Mouse (Mus musculus): ENCODE data around the gene Neu3. TPM values are rescaled to one million over a fixed set of nuclear protein-coding genes. Genes with fewer than 3 reads are reported as not detected.

Neu3 gene
- total and polyA plus RNA-seq, 3 experiments, result 3.1 to 3.5 TPM; not detected in 1

DNA sequence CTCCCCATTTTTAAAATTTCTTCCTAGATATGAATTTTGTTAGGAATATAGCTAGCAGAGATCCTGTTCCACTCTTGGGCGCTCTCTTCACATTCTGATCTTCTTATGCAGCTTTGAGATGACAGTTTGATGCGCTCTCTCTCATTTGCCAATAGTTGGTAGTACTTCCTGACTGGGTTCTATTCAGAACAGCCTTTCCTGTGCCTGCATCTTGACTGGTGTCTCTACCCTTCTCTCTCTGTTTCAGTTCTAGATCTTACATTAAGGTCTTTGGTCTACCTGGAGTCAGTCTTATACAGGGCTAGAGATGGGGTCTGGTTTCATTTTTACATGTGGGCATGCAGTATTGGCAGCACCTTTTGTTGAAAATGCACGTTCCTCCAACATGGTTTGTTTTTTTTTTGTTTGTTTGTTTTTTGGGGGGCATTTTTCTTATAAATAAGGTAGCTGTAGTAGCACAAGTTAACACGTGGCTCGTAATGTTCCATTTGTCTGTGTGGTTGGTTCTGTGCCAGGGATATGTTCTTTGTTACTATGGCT is 6.2 kb upstream of the Neu3 start:
- Histone ChIP-seq H3K4me3 (ENCODE audit: control insufficient read depth in 1 of 2, insufficient read depth in 1 of 2, low read depth in 2 of 2, low read length in 2 of 2) (no peak overlapping the region), H3K4me1 (ENCODE audit: control insufficient read depth in 1 of 2, insufficient read depth in 2 of 2, low read length in 2 of 2) (no peaks in the 10 kb centered on the region), H3K36me3 (ENCODE audit: control insufficient read depth in 1 of 2, insufficient read depth in 2 of 2, low read length in 2 of 2) (peaks cover 0 to 12% of the 10 kb centered on the region in 2 experiments; a peak in 2 of 4 replicates), H3K27me3 (ENCODE audit: control insufficient read depth in 1 of 2, insufficient read depth in 2 of 2, low read length in 2 of 2) (no peaks in the 10 kb centered on the region), H3K27ac (ENCODE audit: control insufficient read depth, low read depth, low read length) (no peak overlapping the region), H3K9ac (ENCODE audit: control insufficient read depth, low read depth, low read length, poor library complexity, severe bottlenecking) (no peak overlapping the region), H3K79me2 (ENCODE audit: control insufficient read depth, insufficient read depth, low read length, poor library complexity) (no peaks in the 10 kb centered on the region), H3K9me3 (replicated peaks; ENCODE audit: insufficient read depth, low read length) (no peaks in the 10 kb centered on the region)
- DNase-seq (ENCODE audit: low read depth, low spot score), result no peak
- TF ChIP-seq GABPA (IDR thresholded peaks at IDR 0.05; ENCODE audit: low read depth, low read length) (no peak), E2F4 (IDR thresholded peaks at IDR 0.05; ENCODE audit: borderline replicate concordance, low read depth, low read length) (no peak), SIN3A (IDR thresholded peaks at IDR 0.05; ENCODE audit: low read length) (no peak), POLR2AphosphoS5 (IDR thresholded peaks at IDR 0.05; ENCODE audit: borderline replicate concordance, low read depth, low read length) (no peak), MYC (IDR thresholded peaks at IDR 0.05; ENCODE audit: low read depth, low read length) (no peak), TCF12 (IDR thresholded peaks at IDR 0.05; ENCODE audit: low read depth, low read length) (no peak)

DNA sequence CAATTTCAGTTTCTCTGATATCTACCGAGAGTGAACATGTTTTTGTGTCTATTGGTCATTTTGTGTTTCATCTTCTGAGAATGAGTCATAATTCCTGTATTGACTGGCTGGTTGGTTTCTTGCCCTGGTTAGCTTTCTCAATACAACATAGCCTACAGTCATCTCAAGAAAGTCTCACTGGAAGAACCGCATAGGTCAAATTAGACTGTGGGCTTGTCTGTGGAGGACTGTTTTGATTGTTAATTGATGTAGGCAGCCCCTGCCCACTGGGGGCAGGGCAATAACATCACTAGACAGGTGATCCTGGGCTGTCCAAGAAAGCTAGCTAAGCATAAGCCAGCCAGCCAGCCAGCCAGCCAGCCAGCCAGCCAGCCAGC is 5.6 kb upstream of the Neu3 start:
- no peak for TF ChIP-seq USF2 (IDR thresholded peaks at IDR 0.05; ENCODE audit: borderline replicate concordance in 1 of 2, insufficient read depth in 1 of 2, low read depth in 1 of 2, low read length in 2 of 2)
- no peak for TF ChIP-seq ETS1 (IDR thresholded peaks at IDR 0.05; ENCODE audit: low read depth, low read length)
- TF ChIP-seq NELFE (IDR thresholded peaks at IDR 0.05; ENCODE audit: low read depth, low read length), result no peak
- no peak for TF ChIP-seq TAL1 (IDR thresholded peaks at IDR 0.05; ENCODE audit: low read length)
- no peak for TF ChIP-seq ZC3H11A (IDR thresholded peaks at IDR 0.05; ENCODE audit: low read depth, low read length)
- TF ChIP-seq MXI1 (IDR thresholded peaks at IDR 0.05; ENCODE audit: low read depth, low read length), result no peak
- no peak for DNase-seq (ENCODE audit: low read depth, low spot score)
- no peak overlapping the region for H3K4me3 ChIP-seq (ENCODE audit: control insufficient read depth in 1 of 2, insufficient read depth in 1 of 2, low read depth in 2 of 2, low read length in 2 of 2)
- peaks cover 0 to 12% of the 10 kb centered on the region in 2 experiments; a peak in 2 of 4 replicates for H3K36me3 ChIP-seq (ENCODE audit: control insufficient read depth in 1 of 2, insufficient read depth in 2 of 2, low read length in 2 of 2)
- H3K27ac ChIP-seq (ENCODE audit: control insufficient read depth, low read depth, low read length), result no peak overlapping the region
- H3K79me2 ChIP-seq (ENCODE audit: control insufficient read depth, insufficient read depth, low read length, poor library complexity), result no peaks in the 10 kb centered on the region
- no peak overlapping the region for H3K9ac ChIP-seq (ENCODE audit: control insufficient read depth, low read depth, low read length, poor library complexity, severe bottlenecking)
- peaks cover 0 to under 1% of the 10 kb centered on the region in 2 experiments; a peak in 2 of 4 replicates for H3K4me1 ChIP-seq (ENCODE audit: control insufficient read depth in 1 of 2, insufficient read depth in 2 of 2, low read length in 2 of 2)
- no peaks in the 10 kb centered on the region for H3K9me3 ChIP-seq (replicated peaks; ENCODE audit: insufficient read depth, low read length)
- no peaks in the 10 kb centered on the region for H3K27me3 ChIP-seq (ENCODE audit: control insufficient read depth in 1 of 2, insufficient read depth in 2 of 2, low read length in 2 of 2)

DNA sequence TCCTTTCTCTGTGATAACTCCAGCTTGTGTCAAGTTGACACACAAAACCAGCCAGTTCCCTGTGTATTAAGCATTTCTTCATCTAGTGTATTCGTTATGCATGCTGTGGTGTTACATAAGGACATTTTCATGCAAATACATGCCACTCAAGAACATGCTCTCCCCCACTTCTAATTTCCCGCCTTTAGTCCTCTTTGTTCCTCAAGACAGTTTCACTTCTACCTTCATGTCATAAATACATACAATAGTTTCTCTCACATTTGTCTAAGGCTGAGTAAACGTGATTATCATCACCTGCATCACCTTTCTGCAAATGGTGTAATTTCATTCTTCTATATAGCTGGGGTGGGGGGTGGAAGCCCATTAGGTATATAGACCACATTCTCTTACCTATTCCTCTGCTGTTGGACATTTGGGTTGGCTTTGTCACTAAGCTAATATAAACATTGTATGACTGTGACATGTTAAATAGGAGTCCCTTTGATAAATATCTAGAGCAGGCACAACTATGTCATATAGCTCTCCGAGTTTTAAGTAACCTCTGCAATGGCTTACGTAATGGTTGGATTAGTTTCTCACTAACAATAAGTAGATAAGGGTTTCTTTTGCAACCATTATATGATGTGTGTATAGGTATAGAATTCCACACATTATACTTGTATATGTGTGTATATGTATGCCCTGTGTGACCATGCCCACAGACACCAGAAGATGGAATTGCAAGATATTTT is 5.1 kb upstream of the Neu3 start:
- TF ChIP-seq UBTF (IDR thresholded peaks at IDR 0.05; ENCODE audit: borderline replicate concordance, insufficient read depth, low read depth, low read length), result no peak
- TF ChIP-seq KAT2A (conservative IDR thresholded peaks at IDR 0.05; ENCODE audit: low read depth, low read length), result no peak
- no peak for TF ChIP-seq MAX (IDR thresholded peaks at IDR 0.05; ENCODE audit: low read length)
- TF ChIP-seq ETS1 (IDR thresholded peaks at IDR 0.05; ENCODE audit: low read depth, low read length), result no peak
- no peak for TF ChIP-seq GATA1 (IDR thresholded peaks at IDR 0.05; ENCODE audit: low read depth, low read length)
- TF ChIP-seq MXI1 (IDR thresholded peaks at IDR 0.05; ENCODE audit: low read depth, low read length), result no peak
- TF ChIP-seq NRF1 (IDR thresholded peaks at IDR 0.05; ENCODE audit: insufficient read depth, low read depth, low read length, poor library complexity, severe bottlenecking), result no peak
- no peak for DNase-seq (ENCODE audit: low read depth, low spot score)

More for the DNA sequence above, 5.1 kb upstream of the Neu3 start:
- H3K27me3 ChIP-seq (ENCODE audit: control insufficient read depth in 1 of 2, insufficient read depth in 2 of 2, low read length in 2 of 2), result no peaks in the 10 kb centered on the region
- peaks cover 4 to 7% of the 10 kb centered on the region in 2 experiments; a peak in 3 of 4 replicates for H3K36me3 ChIP-seq (ENCODE audit: control insufficient read depth in 1 of 2, insufficient read depth in 2 of 2, low read length in 2 of 2)
- H3K9ac ChIP-seq (ENCODE audit: control insufficient read depth, low read depth, low read length, poor library complexity, severe bottlenecking), result no peak overlapping the region
- no peak overlapping the region for H3K27ac ChIP-seq (ENCODE audit: control insufficient read depth, low read depth, low read length)
- no peaks in the 10 kb centered on the region for H3K79me2 ChIP-seq (ENCODE audit: control insufficient read depth, insufficient read depth, low read length, poor library complexity)
- H3K4me1 ChIP-seq (ENCODE audit: control insufficient read depth in 1 of 2, insufficient read depth in 2 of 2, low read length in 2 of 2), result peaks cover 0 to 5% of the 10 kb centered on the region in 2 experiments; a peak in 2 of 4 replicates
- H3K9me3 ChIP-seq (replicated peaks; ENCODE audit: insufficient read depth, low read length), result no peaks in the 10 kb centered on the region
- no peak overlapping the region for H3K4me3 ChIP-seq (ENCODE audit: control insufficient read depth in 1 of 2, insufficient read depth in 1 of 2, low read depth in 2 of 2, low read length in 2 of 2)
